ENCODE assay signal across 29 mouse cellular contexts in the genomic region with DNA sequence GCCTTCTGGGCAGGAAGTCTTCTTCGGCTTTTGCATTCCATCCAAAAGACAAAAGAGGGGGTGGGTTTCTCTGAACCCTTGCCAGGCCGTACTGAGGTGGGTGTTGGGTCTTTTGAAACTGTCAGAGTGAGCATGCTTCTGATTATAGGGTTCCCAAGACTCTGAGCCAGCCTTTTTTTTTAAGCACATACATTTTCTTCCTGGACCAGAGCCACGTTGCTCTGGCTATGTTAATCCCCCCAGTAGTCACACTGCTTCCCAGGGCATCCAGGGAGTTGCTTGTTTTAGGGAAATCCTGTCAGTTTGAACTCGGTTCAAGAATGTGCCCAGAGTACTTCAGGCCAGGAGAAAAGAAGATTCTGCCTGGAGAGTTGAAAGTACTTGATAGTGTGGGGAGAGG.
DNase-seq lines count a peak whose midpoint lies in the region; ATAC-seq and TF ChIP-seq lines count a peak whose summit lies in the region.
"Had no signal": no experiment of that assay in that cellular context is flagged by ENCODE, and none has a peak within 500 bp of the region (broad histone marks: within the 10 kb centered on the region; RNA-seq: fewer than 3 reads in every experiment).

No protein-coding gene starts in this region.

- DNase-seq in forebrain, embryonic 11.5 days (ENCODE audit: low spot score), result no peak
- DNase-seq in NIH3T3 (ENCODE audit: low read depth), result peak; percentile 84
- peak; percentile 50 for DNase-seq in limb, embryonic 14.5 days (ENCODE audit: low spot score)
- no peak for DNase-seq in urinary bladder, postnatal 14 days (ENCODE audit: low spot score)
- no peak for DNase-seq in embryo, embryonic 11 days
- DNase-seq: adrenal gland, adult 8-10 months; B cell, adult 2 months; cerebellum, adult 2 months; cerebellum, postnatal 25 days; gastrocnemius, postnatal 25 days; heart, adult 2 months; heart, postnatal 14 days; kidney, adult 9 months; kidney, postnatal 14 days; layer of hippocampus, postnatal 36 days; thymus, adult 2 months had no signal

- no peak overlapping the region for H3K4me2 ChIP-seq in forebrain, embryonic 15.5 days (replicated peaks)
- no peak overlapping the region for H3K4me2 ChIP-seq in forebrain, embryonic 11.5 days (ENCODE audit: low read depth, low read length, severe bottlenecking)
- H3K4me2 ChIP-seq in embryonic facial prominence, embryonic 13.5 days, result no peak overlapping the region
- no peak overlapping the region for H3K4me2 ChIP-seq in limb, embryonic 14.5 days (replicated peaks; ENCODE audit: low read depth, low read length, severe bottlenecking)
- H3K4me2 ChIP-seq: heart, embryonic 13.5 days; limb, embryonic 15.5 days; lung, embryonic 15.5 days; midbrain, embryonic 11.5 days had no signal

- H3K9me3 ChIP-seq in forebrain, embryonic 15.5 days, result no peaks in the 10 kb centered on the region
- H3K9me3 ChIP-seq in forebrain, embryonic 11.5 days (ENCODE audit: control insufficient read depth, low read length), result no peaks in the 10 kb centered on the region
- no peaks in the 10 kb centered on the region for H3K9me3 ChIP-seq in embryonic facial prominence, embryonic 13.5 days
- H3K9me3 ChIP-seq in limb, embryonic 14.5 days (ENCODE audit: control insufficient read depth, low read length), result no peaks in the 10 kb centered on the region
- H3K9me3 ChIP-seq: heart, embryonic 13.5 days; limb, embryonic 15.5 days; lung, embryonic 15.5 days had no signal

- no peak overlapping the region for H3K27ac ChIP-seq in forebrain, embryonic 15.5 days (replicated peaks)
- H3K27ac ChIP-seq in forebrain, embryonic 11.5 days (ENCODE audit: low read depth, low read length), result no peak overlapping the region
- H3K27ac ChIP-seq in embryonic facial prominence, embryonic 13.5 days, result peak overlapping the region; percentile 70
- H3K27ac ChIP-seq in limb, embryonic 14.5 days (replicated peaks; ENCODE audit: low read depth, low read length), result no peak overlapping the region
- H3K27ac ChIP-seq: heart, adult 2 months; heart, embryonic 13.5 days; hindbrain, postnatal 0 days; limb, embryonic 15.5 days; liver, embryonic 14.5 days; lung, embryonic 15.5 days; stomach, postnatal 0 days had no signal

- WGBS in forebrain, embryonic 15.5 days, result 33% methylated on average over 4 of the region's 4 CpGs
- WGBS in forebrain, embryonic 11.5 days, result 53% methylated on average over 4 of the region's 4 CpGs
- 8% methylated on average over 4 of the region's 4 CpGs for WGBS in embryonic facial prominence, embryonic 13.5 days
- WGBS in limb, embryonic 14.5 days, result 22% methylated on average over 4 of the region's 4 CpGs

- H3K9ac ChIP-seq in forebrain, embryonic 15.5 days (replicated peaks), result no peak overlapping the region
- H3K9ac ChIP-seq in forebrain, embryonic 11.5 days (ENCODE audit: low read length), result no peak overlapping the region
- H3K9ac ChIP-seq in embryonic facial prominence, embryonic 13.5 days, result no peak overlapping the region
- H3K9ac ChIP-seq in limb, embryonic 14.5 days (ENCODE audit: low read depth, low read length, severe bottlenecking), result no peak overlapping the region
- H3K9ac ChIP-seq: heart, embryonic 13.5 days; limb, embryonic 15.5 days; liver, embryonic 14.5 days; lung, embryonic 15.5 days had no signal

- H3K36me3 ChIP-seq in forebrain, embryonic 15.5 days, result no peaks in the 10 kb centered on the region
- no peaks in the 10 kb centered on the region for H3K36me3 ChIP-seq in forebrain, embryonic 11.5 days (ENCODE audit: control insufficient read depth, insufficient read depth, low read length)
- no peaks in the 10 kb centered on the region for H3K36me3 ChIP-seq in embryonic facial prominence, embryonic 13.5 days
- no peaks in the 10 kb centered on the region for H3K36me3 ChIP-seq in limb, embryonic 14.5 days (ENCODE audit: control insufficient read depth, insufficient read depth, low read length)
- H3K36me3 ChIP-seq: G1E; heart, embryonic 13.5 days; limb, embryonic 15.5 days; lung, embryonic 15.5 days had no signal

- 0 out of 2 replicates have a peak, but pooled peaks have one; percentile 19 for ATAC-seq in forebrain, embryonic 15.5 days (replicated peaks)
- no peak for ATAC-seq in forebrain, embryonic 11.5 days (replicated peaks; ENCODE audit: low FRiP score)
- ATAC-seq in embryonic facial prominence, embryonic 13.5 days (ENCODE audit: insufficient number of reproducible peaks, insufficient read depth, low FRiP score, low TSS enrichment, low read depth), result peak; percentile 52; the same call in 1 of the 2 replicates
- ATAC-seq in limb, embryonic 14.5 days (ENCODE audit: low FRiP score, low read depth), result no peak
- ATAC-seq: activated CD4-positive, CD25-positive, alpha-beta regulatory T cell, adult 4 months; hindbrain, postnatal 0 days; intestine, embryonic 16.5 days had no signal

- no peak for TF ChIP-seq POLR2A in limb, embryonic 14.5 days (IDR thresholded peaks at IDR 0.05; ENCODE audit: borderline replicate concordance, extremely low read depth, insufficient read depth, insufficient read length)

- peaks cover 6% of the 10 kb centered on the region for H3K4me1 ChIP-seq in forebrain, embryonic 15.5 days
- no peaks in the 10 kb centered on the region for H3K4me1 ChIP-seq in forebrain, embryonic 11.5 days (replicated peaks; ENCODE audit: control insufficient read depth, insufficient read depth, low read length)
- H3K4me1 ChIP-seq in embryonic facial prominence, embryonic 13.5 days, result peaks cover 31% of the 10 kb centered on the region
- H3K4me1 ChIP-seq in limb, embryonic 14.5 days (ENCODE audit: control insufficient read depth, insufficient read depth, low read length), result peaks cover 10% of the 10 kb centered on the region

- no peak overlapping the region for H3K4me3 ChIP-seq in forebrain, embryonic 15.5 days
- H3K4me3 ChIP-seq in forebrain, embryonic 11.5 days (ENCODE audit: low read depth, low read length), result no peak overlapping the region
- no peak overlapping the region for H3K4me3 ChIP-seq in embryonic facial prominence, embryonic 13.5 days
- no peak overlapping the region for H3K4me3 ChIP-seq in limb, embryonic 14.5 days (replicated peaks; ENCODE audit: low read length)
- H3K4me3 ChIP-seq: heart, adult 2 months; heart, embryonic 13.5 days; limb, embryonic 15.5 days; lung, embryonic 15.5 days had no signal

- H3K27me3 ChIP-seq in forebrain, embryonic 15.5 days, result no peaks in the 10 kb centered on the region
- no peaks in the 10 kb centered on the region for H3K27me3 ChIP-seq in forebrain, embryonic 11.5 days (ENCODE audit: control insufficient read depth, insufficient read depth, low read length)
- no peaks in the 10 kb centered on the region for H3K27me3 ChIP-seq in embryonic facial prominence, embryonic 13.5 days
- H3K27me3 ChIP-seq in limb, embryonic 14.5 days (ENCODE audit: control insufficient read depth, insufficient read depth, low read length), result no peaks in the 10 kb centered on the region
- H3K27me3 ChIP-seq: CH12.LX; heart, embryonic 13.5 days; limb, embryonic 15.5 days; lung, embryonic 15.5 days had no signal

Comparison
In these comparisons a context has a peak if more than half of its experiments do, and no peak if none do; other contexts are left out.
1. ATAC-seq: peak in forebrain, embryonic 15.5 days (single experiment) and embryonic facial prominence, embryonic 13.5 days (single experiment); none in forebrain, embryonic 11.5 days (single experiment) and limb, embryonic 14.5 days (single experiment).
2. DNase-seq: peak in NIH3T3 (single experiment) and limb, embryonic 14.5 days (single experiment); none in forebrain, embryonic 11.5 days (single experiment), urinary bladder, postnatal 14 days (single experiment) and embryo, embryonic 11 days (single experiment).